Mouse (Mus musculus) kidney, adult 9 months (tissue): ENCODE results near the gene Tuba3b.

Source experiments
- DNase-seq: peaks from one replicate; pipeline ENCODE4 v3.0.0; 2022

The Tuba3b gene

GRCm38 (mm10) chr6:145608693-145609092 lies 6.9 kb upstream of the Tuba3b start:
- no peak for DNase-seq

DNA sequence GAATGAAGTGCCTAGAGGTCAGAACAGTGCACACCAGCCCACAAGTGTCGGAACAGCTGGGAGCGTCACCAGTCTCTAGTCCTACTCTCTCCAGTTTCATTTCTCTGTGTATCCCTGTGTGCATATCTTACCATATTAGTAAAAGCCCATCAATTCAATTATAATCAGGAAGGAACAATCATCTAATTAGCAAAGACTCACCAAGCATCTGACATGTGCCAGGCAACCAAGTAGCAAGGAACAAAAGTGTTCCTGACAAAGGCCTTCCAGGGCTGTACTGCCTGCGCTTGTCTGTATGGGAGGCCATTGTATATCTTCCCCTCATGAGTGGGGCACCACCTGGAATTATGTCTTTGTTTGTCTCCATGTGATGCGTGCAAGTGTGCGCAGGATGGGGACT lies 4.7 kb upstream of the Tuba3b start:
- no peak for DNase-seq

DNA sequence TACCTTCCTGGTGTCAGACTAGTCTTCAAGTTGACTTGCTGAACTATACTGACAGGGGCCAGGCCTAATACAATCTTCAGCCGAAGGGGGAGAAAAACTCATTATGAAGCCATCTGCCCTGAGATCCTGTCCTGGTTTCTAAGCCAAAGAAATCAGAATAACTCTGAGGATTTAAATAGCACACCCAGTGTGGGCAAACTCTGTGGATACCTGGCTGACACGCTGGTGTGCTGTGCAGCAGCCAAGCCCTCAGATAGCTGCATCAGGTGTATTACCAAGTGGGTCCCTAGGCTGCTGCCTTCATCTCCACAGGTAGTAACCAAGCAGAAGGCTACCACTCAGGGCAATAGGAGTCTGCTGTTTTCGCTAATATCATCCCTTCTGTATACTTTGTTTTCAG lies 2.9 kb upstream of the Tuba3b start:
- no peak for DNase-seq

DNA sequence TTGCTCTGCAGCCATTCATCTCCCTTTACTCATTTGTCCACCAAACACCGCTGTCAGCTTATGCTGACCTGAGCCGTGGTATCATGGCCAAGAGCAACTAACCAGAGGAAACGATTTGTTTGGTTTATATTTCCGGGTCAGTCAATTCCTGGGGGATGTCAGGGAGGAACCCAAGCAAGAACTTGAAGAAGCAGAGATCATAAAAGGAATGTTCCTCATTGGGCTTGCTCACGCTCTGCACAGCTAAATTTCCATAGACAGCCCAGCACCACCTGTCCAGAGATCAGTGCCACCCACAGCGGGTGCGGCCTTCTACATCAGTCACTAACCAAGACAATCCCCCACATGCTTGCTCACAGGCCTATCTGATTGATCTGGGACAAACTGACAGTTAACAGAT lies 1.3 kb upstream of the Tuba3b start, which contains the start of gene Lmntd1:
TSS of gene Lmntd1 (minus strand) at position 101 of the 400 bp plus-strand sequence.
- no peak for DNase-seq

DNA sequence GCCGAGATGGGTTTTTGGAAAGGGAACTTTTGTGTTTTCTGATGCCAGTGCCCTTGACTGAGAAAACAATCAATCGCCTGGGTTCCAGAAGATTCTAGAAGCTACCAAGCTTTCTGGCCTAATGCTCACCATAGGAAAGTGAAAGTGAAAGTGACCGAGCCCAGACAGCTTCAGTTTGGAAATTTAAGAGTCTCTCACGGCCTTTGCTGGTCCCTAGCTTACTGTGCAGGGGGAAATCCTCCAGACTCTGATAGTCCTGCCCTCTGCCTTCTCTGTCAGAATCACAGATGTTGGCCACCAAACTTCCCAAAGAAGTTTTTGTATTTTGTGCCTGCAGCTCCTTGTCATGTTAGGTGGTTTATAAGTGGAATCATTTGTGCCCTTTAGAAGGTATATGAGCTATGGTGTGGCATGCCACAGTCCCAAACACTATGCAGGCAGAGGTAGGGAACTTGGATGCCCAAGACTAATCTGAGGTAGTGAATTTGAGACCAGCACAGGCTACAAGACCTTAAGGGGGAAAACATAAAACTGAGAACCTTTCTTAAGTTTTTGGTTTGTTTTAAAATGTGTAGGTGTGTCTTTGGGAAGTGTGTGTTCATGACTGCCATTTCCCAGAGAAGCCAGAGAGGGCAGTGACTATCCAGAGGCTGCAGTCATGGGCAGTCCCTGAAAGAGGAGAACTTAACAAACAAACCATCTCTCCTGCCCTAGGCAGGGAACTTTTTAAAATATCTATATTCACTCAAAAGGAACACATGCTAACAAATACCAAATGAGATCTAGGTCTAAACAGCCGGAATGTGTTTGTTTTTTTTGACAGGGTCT lies 1.1 kb downstream of the Tuba3b start:
- no peak for DNase-seq

DNA sequence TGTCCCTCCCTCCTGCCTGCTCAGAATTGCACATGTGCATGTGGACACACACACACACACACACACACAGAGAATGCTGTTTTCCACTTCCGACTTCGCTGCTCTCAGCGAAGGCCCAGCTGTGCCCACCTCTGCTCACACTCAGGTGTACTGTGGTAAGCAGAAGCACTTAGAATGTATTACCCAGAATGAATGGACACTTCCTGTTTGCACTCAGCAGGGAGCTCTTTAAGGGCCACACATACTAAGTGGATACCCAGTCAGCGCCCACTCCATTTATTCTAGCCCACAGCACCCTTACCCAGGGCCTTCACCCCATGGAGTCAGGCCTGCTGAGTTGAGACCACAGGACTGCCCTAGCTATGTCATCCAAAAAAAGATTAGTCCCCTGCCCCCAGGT lies 7.6 kb downstream of the Tuba3b start:
- DNase-seq = no peak

GRCm38 (mm10) chr6:145630269-145630668 lies 14.7 kb downstream of the Tuba3b start:
- peak; percentile 26 for DNase-seq

GRCm38 (mm10) chr6:145634454-145634853 lies 18.9 kb downstream of the Tuba3b start:
- no peak for DNase-seq

DNA sequence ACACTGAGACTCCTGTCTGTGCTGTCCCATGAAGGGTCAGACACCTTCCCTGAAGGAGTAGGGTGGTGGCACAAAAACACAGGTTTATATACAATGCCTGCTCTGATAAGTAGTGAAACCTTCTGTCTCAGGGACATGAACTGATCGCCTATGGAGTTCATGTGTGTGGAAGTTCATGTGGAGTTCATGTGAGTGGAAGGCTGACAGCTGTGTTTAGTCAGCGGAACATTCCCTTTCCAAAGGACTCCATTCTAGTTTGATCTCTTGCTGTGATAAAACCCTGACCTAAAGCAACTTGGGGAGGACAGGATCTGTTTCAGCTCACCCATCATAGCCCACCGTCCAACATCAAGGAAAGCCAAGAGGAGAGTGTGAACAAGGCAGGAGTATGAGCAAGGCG lies 21.1 kb downstream of the Tuba3b start:
- no peak for DNase-seq

GRCm38 (mm10) chr6:145638248-145638647 lies 22.7 kb downstream of the Tuba3b start:
- DNase-seq = peak; percentile 38

DNA sequence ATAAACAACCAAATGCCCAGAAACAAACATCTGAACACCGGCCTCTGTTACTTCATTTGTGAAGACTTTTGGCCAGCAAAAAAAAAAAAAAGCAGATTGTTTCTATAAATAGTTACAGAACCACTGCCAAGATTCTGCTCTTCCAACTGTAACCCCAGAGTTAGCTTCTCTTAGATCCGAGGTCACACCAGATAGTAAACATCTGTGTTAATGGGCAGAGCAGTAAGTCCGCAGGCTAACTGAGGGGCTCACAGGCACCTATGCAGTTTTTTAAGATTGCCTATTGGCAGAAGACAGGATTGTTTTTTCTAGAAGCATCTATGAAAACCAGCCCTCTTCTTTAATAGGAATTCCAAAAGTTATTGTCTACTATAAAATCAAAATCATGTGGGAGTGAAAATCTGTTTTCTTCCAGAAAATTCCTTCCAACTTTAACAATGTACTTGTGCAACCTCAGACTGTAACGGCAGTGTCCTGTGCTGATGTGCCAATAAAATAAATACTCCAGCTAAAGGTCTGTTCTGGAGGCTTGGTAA lies 25.5 kb downstream of the Tuba3b start:
- DNase-seq = peak; percentile 39

DNA sequence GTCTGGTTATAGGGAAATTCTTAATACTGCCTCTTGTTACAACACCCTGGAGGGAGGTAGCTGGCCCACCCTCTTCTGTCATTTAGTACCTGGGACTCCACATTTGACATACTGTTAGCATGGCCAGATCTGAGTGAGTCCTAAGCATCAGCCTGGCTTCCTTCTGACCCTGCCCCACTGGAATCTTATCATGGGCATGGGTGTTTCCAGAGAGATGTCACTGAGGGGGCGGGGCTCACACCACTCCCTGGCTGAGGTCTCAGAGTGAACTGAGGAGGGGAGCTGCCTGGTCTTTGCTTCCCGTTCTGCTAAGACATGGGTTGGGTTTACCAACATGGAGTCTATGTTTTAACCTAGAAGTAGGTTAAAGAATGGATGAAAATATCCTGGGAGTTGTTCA lies 36.4 kb downstream of the Tuba3b start:
- DNase-seq = no peak

GRCm38 (mm10) chr6:145652986-145653385 lies 37.4 kb downstream of the Tuba3b start:
- DNase-seq = no peak

DNA sequence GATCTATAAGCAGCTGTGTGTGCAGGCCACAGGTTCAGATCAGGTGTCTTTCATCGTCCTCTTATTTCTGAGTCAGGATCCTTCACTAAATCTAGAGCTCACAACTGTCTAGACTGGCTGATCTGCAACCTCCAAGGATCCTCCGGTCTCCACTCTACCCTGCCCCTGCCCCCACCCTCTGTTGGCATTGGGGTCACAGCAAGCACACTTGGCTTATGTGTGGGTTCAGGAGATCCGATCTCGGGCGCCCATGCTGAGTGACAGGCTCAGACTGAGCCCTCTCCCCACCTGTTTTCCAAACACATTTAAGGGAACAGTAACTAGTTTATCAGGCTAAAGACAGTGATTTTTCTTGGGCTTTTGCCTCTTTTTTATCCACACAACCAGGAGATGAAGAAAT lies 38.1 kb downstream of the Tuba3b start:
- DNase-seq = no peak

DNA sequence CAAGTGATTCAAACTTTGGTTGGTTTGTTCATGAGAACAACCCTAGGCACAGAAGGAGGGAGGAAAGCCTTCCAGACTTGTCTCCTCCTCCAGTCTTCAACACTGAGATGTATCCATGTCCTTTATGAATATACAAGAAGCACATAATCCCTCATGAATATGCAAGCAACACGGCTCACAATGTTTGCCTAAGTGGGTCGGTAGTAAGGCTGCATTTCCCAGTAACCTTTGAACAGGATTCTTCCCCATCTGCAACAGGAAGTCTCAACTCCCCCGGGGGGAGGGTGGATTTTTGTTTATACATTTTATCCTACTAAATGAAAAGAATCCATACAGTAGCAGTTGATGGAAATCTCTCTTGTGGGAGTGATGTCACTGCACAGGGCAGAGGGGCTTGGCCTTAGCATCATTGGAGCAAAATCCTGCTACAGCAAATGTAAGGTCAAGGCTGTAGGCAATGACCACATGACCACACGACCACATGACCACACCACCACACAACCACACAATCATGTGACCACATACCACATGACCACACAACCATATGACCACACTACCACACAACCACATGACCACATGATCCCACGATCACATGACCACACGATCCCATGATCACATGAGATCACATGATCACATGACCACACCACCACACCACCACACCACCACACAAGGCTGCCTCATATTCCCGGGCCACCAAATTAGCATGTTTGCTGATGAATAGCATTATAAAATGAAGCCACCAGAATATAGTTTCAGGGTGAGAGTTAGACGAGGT lies 38.7 kb downstream of the Tuba3b start:
- no peak for DNase-seq

DNA sequence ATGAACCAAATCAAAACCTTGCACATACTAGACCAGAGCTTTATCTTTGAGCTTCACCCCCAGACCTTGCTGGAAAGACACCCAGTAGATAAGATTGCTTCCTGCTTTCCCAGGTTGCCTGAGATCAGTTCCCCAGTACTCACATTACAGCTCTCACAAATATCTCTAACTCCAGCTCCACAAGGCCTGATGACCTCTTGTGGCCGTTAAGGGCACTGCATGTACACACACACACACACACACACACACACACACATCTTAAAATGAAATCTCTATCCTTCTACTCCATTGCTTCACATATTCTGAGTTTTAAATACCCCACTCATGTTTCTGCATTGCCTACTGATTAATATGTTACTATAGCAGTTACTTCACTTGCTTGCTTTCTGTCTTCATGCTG lies 40.1 kb downstream of the Tuba3b start:
- no peak for DNase-seq

- peak; percentile 31 for DNase-seq
These were observed 41.4 kb downstream of the Tuba3b start for GRCm38 (mm10) chr6:145656740-145657591.

- DNase-seq = no peak
These were observed 43.6 kb downstream of the Tuba3b start for GRCm38 (mm10) chr6:145659116-145659515.

DNA sequence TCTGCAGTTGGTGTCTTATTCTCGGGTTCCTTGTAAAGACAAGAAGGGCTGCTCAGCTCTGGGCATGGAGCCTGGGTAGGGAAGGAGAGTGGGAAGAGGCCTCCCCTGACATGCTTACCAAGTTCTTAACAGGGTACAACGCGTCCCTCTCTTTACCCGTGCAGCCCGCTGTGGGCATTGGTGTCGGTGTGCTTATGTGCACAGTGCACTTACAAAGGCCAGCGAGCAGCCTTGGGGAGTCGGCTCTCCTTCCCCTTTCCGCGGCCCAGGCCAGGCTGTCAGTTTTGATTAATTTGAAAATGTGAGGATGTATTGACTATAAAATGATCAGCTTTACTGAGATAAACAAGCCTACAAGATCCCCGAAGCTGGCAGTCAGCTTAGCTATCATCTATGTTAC lies 45.4 kb downstream of the Tuba3b start:
- DNase-seq = no peak

GRCm38 (mm10) chr6:145664208-145664607 lies 48.7 kb downstream of the Tuba3b start:
- no peak for DNase-seq

DNA sequence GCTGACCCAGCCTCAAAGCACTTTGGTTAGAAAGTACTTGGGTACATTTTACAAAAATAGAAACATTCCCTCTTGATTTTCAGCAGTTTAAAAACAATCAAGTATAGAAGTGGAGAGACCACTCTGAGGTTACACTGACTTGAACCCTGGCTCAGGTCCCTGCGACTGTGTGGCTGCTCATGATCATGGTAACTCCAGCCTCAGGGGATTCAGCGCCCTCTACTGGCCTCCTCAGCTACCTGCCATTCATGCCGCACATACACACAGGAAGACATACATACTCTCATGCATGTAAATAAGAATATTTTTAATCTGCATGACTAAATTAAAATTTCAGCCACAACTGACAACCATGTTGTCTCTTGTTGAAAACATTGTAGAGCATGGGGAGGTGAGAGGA lies 50.2 kb downstream of the Tuba3b start:
- DNase-seq = no peak

GRCm38 (mm10) chr6:145667654-145668053 lies 52.1 kb downstream of the Tuba3b start:
- DNase-seq = no peak

DNA sequence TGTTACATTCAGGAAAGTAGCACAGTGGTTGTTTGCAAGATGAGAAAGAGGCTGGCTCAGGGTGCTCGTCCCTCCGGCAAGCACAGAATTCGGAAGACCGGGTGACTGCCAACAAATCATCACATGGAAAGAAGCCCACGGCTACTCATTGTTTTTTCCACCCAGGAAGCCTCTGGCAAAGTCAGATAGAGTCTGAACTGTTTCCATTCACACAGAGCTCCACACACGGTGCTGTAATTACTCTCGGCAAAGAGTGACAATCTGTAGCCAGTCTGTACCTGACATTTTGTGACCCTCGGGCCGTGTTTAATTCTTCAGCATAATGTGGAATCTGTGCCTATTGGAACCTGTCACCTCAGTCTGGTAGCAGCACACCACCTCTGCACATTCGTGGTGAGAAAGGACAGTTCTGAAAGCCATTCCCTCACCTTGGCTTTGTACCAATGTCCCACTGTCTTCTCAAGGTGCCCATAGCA lies 54.1 kb downstream of the Tuba3b start:
- no peak for DNase-seq
